Mouse (Mus musculus) embryo, embryonic 10.5 days (tissue): Measurements from ENCODE around the gene Dyrk1b.
"Not testable (repeated sequence)": the region's sequence is repeated elsewhere in the genome, so short reads cannot be mapped to it uniquely, and the experiment has no call there.

Source experiments
- DNase-seq: peaks from one replicate; pipeline ENCODE4 v3.0.0-alpha.2; 2015; ENCODE audit warnings: low spot score

Gene Dyrk1b

GRCm38 (mm10) chr7:28195414-28196098, 16.3 kb downstream of the Dyrk1b start:
- DNase-seq, result no peak

DNA sequence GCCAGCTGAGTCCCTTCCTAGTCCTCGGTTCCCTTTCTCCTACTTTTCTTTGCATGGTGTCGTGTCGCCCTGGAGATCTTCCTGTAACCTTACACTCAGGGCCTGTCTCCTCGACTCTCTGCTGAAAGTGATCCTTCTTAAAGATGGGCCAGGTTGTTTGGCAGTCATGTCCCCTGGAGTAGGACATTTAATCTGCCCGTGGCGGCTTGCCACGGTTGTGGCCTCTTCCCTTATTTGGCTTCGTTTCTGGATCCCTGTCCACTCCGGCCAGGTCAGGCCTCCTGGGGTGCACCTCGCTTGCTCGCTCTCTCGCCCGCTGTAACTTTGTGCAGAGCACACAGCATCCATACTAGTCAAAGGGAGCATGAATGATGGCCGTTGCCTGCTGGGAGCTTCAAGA, 17.3 kb downstream of the Dyrk1b start:
- DNase-seq, result peak; percentile 7

DNA sequence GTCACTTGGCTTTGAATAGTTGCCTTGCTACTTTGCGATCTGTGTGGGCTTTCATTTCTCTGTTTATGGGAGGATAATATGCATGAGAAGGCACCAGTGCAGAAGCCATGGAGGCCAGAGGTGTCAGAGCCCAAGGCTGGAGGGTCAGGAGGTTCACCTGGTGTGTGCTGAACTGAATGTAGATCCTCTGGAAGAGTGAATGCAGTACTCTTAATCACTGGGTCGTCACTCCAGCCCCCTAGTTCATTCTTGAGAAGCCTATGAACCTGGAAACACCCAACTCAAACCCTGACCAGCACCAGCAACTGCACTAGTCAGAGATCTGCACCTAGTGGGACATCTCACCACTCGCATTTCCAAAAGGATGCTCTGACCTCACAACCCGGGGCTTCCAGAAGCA, 19.8 kb downstream of the Dyrk1b start:
- DNase-seq, result no peak

- peak; percentile 22 for DNase-seq
Measured at GRCm38 (mm10) chr7:28203207-28204108, 24.2 kb downstream of the Dyrk1b start.

DNA sequence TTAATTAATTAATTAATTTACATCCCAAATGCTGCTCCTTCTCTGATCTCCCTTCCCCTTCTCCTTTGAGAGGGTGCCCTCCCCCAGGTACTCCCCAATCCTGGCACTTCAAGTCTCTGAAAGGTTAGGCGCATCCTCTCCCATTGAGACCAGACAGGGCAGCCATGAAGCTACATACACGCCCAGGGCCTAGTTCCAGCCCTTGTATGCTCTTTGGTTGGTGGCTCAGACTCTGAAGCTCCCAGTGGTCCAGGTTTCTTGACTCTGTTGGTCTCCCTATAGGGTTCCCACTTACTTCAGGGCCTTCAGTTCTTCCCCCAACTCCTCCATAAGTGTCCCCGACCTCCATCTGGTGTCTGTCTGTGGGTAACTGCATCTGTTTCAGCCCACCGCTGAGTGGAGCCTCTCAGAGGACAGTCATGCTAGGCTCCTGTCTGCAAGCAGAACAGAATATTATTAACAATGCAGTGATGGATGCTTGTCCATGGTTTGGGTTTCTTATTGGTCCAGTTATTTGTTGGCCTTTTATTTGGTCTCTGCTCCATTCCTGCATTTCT, 26.9 kb downstream of the Dyrk1b start:
- no peak for DNase-seq

GRCm38 (mm10) chr7:28208396-28208987, 29.2 kb downstream of the Dyrk1b start:
- DNase-seq, result no peak

DNA sequence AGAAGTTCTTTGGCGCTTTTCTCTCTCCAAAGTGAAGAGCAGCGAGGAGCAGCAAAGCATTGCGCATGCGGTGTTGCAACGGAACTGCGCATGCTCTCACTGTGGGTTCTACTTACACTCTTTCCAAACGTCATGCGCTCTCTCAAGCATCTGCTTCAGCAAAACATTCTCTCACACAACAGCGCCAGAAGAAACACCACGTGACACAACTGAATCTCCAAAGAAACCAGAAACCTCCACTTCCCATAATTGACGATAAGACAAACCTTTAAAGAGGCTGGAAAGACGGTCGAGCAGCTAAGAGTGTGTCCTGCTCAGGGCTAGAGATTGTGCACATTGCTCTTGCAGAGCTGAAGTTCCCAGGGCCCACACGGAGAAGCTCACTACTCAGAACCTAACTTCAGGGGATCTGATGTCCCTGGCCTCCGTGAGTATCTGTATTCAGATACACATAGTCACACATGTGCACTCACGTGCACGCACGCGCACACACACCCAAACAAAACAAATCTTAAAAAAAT, 29.8 kb downstream of the Dyrk1b start:
- peak; percentile 78 for DNase-seq

GRCm38 (mm10) chr7:28210731-28211130, 31.5 kb downstream of the Dyrk1b start:
- DNase-seq, result no peak

DNA sequence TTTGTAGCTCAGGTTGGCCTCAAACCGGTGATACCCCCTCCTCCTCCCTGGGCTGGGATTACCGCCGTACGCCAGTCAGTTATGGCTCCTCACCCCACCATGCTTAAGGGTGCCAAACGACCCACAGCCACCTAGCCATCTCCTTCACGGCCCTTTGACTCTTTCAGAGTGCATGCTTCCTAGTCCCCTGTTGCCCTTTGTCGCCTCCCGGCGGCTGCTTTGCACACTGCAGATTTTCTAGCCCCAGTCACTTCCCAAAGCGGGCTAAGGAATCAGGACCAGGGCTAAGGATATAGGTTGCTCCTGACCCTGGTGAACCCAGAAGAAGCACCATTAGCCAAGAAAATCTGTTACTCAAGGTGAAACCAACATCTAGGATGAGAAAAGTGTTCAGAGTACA, 34.9 kb downstream of the Dyrk1b start:
- peak; percentile 53 for DNase-seq

DNA sequence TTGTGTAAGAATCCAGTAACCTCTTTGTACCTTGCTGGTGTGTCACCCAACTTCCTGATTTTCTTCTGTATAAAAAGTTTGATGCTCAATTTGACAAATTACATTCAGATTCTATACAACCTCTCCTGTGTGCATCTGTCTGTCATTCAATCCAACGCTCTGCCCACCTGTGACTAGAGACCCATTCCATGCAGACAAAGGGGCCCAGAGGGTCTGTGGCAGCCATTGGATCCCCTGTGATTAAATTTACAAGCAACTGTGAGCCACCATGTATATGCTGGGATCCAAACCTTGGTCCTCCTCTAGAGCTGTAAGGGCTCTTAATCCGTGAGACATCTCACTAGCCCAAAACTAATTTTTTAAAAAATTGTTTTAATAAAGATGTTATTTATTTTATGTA, 36.7 kb downstream of the Dyrk1b start:
- not testable (repeated sequence) for DNase-seq

DNA sequence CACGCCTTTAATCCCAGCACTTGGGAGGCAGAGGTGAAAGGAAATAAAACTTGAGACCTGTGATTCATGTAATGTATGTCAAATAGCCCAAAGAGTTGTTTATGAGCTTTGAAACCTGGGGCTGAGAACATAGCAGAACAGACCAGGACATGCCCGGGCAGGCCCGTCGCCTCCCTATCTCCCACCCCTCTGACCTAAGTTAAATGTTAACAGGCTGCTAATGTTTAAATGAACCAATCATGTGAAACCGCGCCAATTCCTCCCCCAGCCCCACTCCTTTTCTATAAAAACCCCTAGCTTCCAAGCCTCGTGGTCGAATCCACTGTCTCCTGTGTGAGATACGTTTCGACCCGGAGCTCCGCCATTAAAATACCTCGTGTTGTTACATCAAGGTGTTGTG, 38.5 kb downstream of the Dyrk1b start:
- DNase-seq, result not testable (repeated sequence)

DNA sequence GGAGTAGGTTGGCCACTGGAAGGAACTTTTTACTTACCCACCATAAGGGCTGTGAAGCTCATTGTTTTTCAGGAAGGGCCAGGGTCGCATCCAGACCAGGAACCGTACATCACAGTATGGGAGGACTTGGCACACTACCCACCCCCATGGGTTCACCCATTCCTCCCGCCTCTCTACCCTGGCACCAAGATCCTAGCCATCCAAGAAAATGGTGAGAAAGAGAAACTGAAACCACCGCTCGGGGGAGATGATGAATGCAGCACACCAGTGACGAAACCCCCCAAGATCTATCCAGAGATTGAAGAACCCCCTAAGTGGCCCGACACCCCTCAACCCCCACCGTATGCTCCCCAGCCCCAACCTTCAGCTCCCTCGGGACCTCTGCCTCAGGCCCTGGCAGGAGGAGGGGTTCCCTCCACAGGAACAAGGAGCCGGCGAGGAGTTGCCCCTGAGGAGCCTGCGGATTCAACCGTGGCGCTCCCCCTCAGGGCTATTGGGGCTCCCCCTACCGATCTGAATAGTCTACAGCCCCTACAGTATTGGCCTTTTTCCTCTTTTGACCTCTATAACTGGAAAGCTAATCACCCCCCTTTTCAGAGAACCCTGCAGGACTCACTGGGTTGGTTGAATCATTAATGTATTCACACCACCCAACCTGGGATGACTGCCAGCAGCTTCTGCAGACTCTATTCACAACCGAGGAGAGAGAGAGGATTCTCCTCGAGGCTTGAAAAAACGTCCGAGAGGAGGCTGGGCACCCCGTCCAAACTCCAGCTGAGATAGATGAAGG, 39.9 kb downstream of the Dyrk1b start:
- DNase-seq, result not testable (repeated sequence)

DNA sequence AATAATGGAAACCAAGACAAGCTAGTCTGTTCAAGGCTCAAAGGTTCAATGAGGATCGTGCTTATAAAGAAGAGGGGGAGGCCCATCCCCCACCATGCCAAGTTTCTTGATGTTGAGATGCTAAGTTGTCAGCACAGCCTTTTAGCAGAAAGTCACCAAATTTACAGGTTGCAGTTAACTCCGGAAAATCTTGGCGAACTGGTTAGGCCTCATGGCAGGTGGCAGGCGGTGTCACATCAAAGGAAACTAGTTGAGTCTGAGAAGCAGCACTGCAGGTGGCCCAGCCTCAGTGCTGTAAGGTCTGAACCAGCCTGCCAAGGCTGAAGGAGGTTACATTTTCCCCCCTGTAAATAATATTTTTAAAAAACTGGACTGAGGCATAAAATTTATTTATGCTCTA, 47.6 kb downstream of the Dyrk1b start:
- DNase-seq, result not testable (repeated sequence)

- DNase-seq, result not testable (repeated sequence)
Measured at GRCm38 (mm10) chr7:28227421-28227820, 48.2 kb downstream of the Dyrk1b start.
